8 mouse cellular contexts compared by ENCODE assay signal in genomic region chr5:135777796-135778470, GRCm38 (mm10). TPM values are rescaled to one million over a fixed set of nuclear protein-coding genes. Genes with fewer than 3 reads are reported as not detected.
DNase-seq lines count a peak whose midpoint lies in the region; ATAC-seq and TF ChIP-seq lines count a peak whose summit lies in the region.

Styxl1 (minus strand) TSS chr5:135778385.

- H3K27ac ChIP-seq in kidney, postnatal 0 days, result peak within 1 kb of the TSS; percentile 98
- H3K27ac ChIP-seq in embryonic facial prominence, embryonic 13.5 days, result peak within 1 kb of the TSS; percentile 92
- H3K27ac ChIP-seq in limb, embryonic 11.5 days (replicated peaks; ENCODE audit: low read depth, low read length), result peak within 1 kb of the TSS; percentile 74; the same call in 1 of the 2 replicates
- H3K27ac ChIP-seq in neural tube, embryonic 13.5 days (replicated peaks), result peak within 1 kb of the TSS; percentile 94

- WGBS in kidney, postnatal 0 days, result 2% methylated on average over 45 of the region's 45 CpGs
- WGBS in embryonic facial prominence, embryonic 13.5 days, result under 1% methylated on average over 45 of the region's 45 CpGs
- under 1% methylated on average over 45 of the region's 45 CpGs for WGBS in limb, embryonic 11.5 days
- WGBS in neural tube, embryonic 13.5 days, result under 1% methylated on average over 45 of the region's 45 CpGs

- no peaks in the 10 kb centered on the region for H3K9me3 ChIP-seq in kidney, postnatal 0 days (replicated peaks; ENCODE audit: low read length)
- H3K9me3 ChIP-seq in embryonic facial prominence, embryonic 13.5 days, result no peaks in the 10 kb centered on the region
- H3K9me3 ChIP-seq in limb, embryonic 11.5 days (ENCODE audit: control insufficient read depth, low read length), result no peaks in the 10 kb centered on the region
- H3K9me3 ChIP-seq in neural tube, embryonic 13.5 days, result no peaks in the 10 kb centered on the region

- DNase-seq in kidney, postnatal 0 days (ENCODE audit: low spot score), result peak; percentile 53
- no peak for DNase-seq in kidney, adult 11 months
- DNase-seq in MN1 (ENCODE audit: low spot score), result peak; percentile 75
- no peak for DNase-seq in limb, embryonic 11.5 days (ENCODE audit: low spot score)
- DNase-seq in left cerebral cortex, postnatal 36 days (ENCODE audit: low spot score in 2 of 2), result no peak
- no peak for DNase-seq in cerebellum, postnatal 36 days

- no peaks in the 10 kb centered on the region for H3K27me3 ChIP-seq in kidney, postnatal 0 days (ENCODE audit: insufficient read depth, low read length)
- H3K27me3 ChIP-seq in embryonic facial prominence, embryonic 13.5 days, result no peaks in the 10 kb centered on the region
- H3K27me3 ChIP-seq in limb, embryonic 11.5 days (ENCODE audit: control insufficient read depth, insufficient read depth, low read length), result no peaks in the 10 kb centered on the region
- no peaks in the 10 kb centered on the region for H3K27me3 ChIP-seq in neural tube, embryonic 13.5 days

- intact Hi-C loops in left cerebral cortex, postnatal 36 days (cut with DNase I), result loop anchor here (5.0 kb wide), 1 partner anchor 146 kb away; the partner anchor contains the start of gene Rhbdd2

- TF ChIP-seq CTCF in kidney, postnatal 0 days (IDR thresholded peaks at IDR 0.05; ENCODE audit: low read depth), result no peak

- peak within 1 kb of the TSS; percentile 86 for H3K9ac ChIP-seq in kidney, postnatal 0 days (ENCODE audit: low read depth, low read length)
- H3K9ac ChIP-seq in embryonic facial prominence, embryonic 13.5 days, result peak within 1 kb of the TSS; percentile 92
- H3K9ac ChIP-seq in limb, embryonic 11.5 days (ENCODE audit: low read length), result peak within 1 kb of the TSS; percentile 88
- H3K9ac ChIP-seq in neural tube, embryonic 13.5 days, result peak within 1 kb of the TSS; percentile 95

- peaks cover 14% of the 10 kb centered on the region; the same call in 1 of the 2 replicates for H3K4me1 ChIP-seq in kidney, postnatal 0 days (replicated peaks; ENCODE audit: insufficient read depth, low read length)
- peaks cover 24% of the 10 kb centered on the region for H3K4me1 ChIP-seq in embryonic facial prominence, embryonic 13.5 days
- H3K4me1 ChIP-seq in limb, embryonic 11.5 days (ENCODE audit: control insufficient read depth, insufficient read depth, low read length), result peaks cover 6% of the 10 kb centered on the region; the same call in 1 of the 2 replicates
- peaks cover 34% of the 10 kb centered on the region for H3K4me1 ChIP-seq in neural tube, embryonic 13.5 days (replicated peaks)

- H3K4me3 ChIP-seq in kidney, postnatal 0 days (replicated peaks; ENCODE audit: low read depth, low read length), result peak within 1 kb of the TSS; percentile 82
- peak within 1 kb of the TSS; percentile 89 for H3K4me3 ChIP-seq in embryonic facial prominence, embryonic 13.5 days
- H3K4me3 ChIP-seq in limb, embryonic 11.5 days (ENCODE audit: low read depth, low read length), result peak within 1 kb of the TSS; percentile 83
- peak within 1 kb of the TSS; percentile 64 for H3K4me3 ChIP-seq in neural tube, embryonic 13.5 days

- ATAC-seq in kidney, postnatal 0 days (replicated peaks; ENCODE audit: low FRiP score, low read depth), result peak; percentile 92
- peak; percentile 1; the same call in 1 of the 2 replicates for ATAC-seq in embryonic facial prominence, embryonic 13.5 days (ENCODE audit: insufficient number of reproducible peaks, insufficient read depth, low FRiP score, low TSS enrichment, low read depth)
- ATAC-seq in limb, embryonic 11.5 days (ENCODE audit: insufficient number of reproducible peaks, low FRiP score, low TSS enrichment, low read depth), result peak; percentile 93
- ATAC-seq in neural tube, embryonic 13.5 days (ENCODE audit: low read depth), result peak; percentile 94

- 0 out of 2 replicates have a peak, but pooled peaks cover 7% of the 10 kb centered on the region for H3K36me3 ChIP-seq in kidney, postnatal 0 days (ENCODE audit: insufficient read depth, low read length)
- H3K36me3 ChIP-seq in embryonic facial prominence, embryonic 13.5 days, result peaks cover 14% of the 10 kb centered on the region
- H3K36me3 ChIP-seq in limb, embryonic 11.5 days (ENCODE audit: control insufficient read depth, insufficient read depth, low read length), result peaks cover 4% of the 10 kb centered on the region
- H3K36me3 ChIP-seq in neural tube, embryonic 13.5 days, result peaks cover 13% of the 10 kb centered on the region

- H3K4me2 ChIP-seq in kidney, postnatal 0 days (ENCODE audit: low read length), result peak within 1 kb of the TSS; percentile 82
- peak within 1 kb of the TSS; percentile 85 for H3K4me2 ChIP-seq in embryonic facial prominence, embryonic 13.5 days
- peak within 1 kb of the TSS; percentile 82 for H3K4me2 ChIP-seq in limb, embryonic 11.5 days (ENCODE audit: low read depth, severe bottlenecking)
- H3K4me2 ChIP-seq in neural tube, embryonic 13.5 days, result peak within 1 kb of the TSS; percentile 88

RNA-seq across cellular contexts. Expression of gene Styxl1, which starts in this region (rescaled TPM):
- 0.53 and 0.54 TPM in 2 replicates for polyA plus RNA-seq in kidney, postnatal 0 days (2015; fragmentation: Nextera tagmentation; extraction: Ambion mirVana)
- polyA plus RNA-seq in embryonic facial prominence, embryonic 13.5 days (2015; fragmentation: Nextera tagmentation; extraction: Ambion mirVana), result 0.31 TPM in 1 of 2 replicates, not detected in the other
- polyA plus RNA-seq in limb, embryonic 11.5 days (2014; fragmentation: Nextera tagmentation; extraction: Ambion mirVana), result 0.40 TPM in 1 of 2 replicates, not detected in the other
- 0.68 TPM in 1 of 2 replicates, not detected in the other for polyA plus RNA-seq in neural tube, embryonic 13.5 days (2015; fragmentation: Nextera tagmentation; extraction: Ambion mirVana)
- not detected for total RNA-seq in left cerebral cortex, postnatal 36 days (2021)

Comparison
In these comparisons a context has a peak if more than half of its experiments do, and no peak if none do; other contexts are left out.
1. Peak in DNase-seq, ATAC-seq, H3K4me3 ChIP-seq, H3K27ac ChIP-seq, H3K9ac ChIP-seq and H3K4me2 ChIP-seq in kidney, postnatal 0 days; RNA of the gene not detected or under 1 TPM.
2. Peak in ATAC-seq, H3K4me3 ChIP-seq, H3K27ac ChIP-seq, H3K9ac ChIP-seq and H3K4me2 ChIP-seq in embryonic facial prominence, embryonic 13.5 days; RNA of the gene not detected or under 1 TPM.
3. Peak in ATAC-seq, H3K4me3 ChIP-seq, H3K27ac ChIP-seq, H3K9ac ChIP-seq and H3K4me2 ChIP-seq in limb, embryonic 11.5 days; RNA of the gene not detected or under 1 TPM.
4. Peak in ATAC-seq, H3K4me3 ChIP-seq, H3K27ac ChIP-seq, H3K9ac ChIP-seq and H3K4me2 ChIP-seq in neural tube, embryonic 13.5 days; RNA of the gene not detected or under 1 TPM.
5. ATAC-seq: peak in every context shown above with its lines; median percentile 94 in neural tube, embryonic 13.5 days; 93 in limb, embryonic 11.5 days; 92 in kidney, postnatal 0 days; 1 in embryonic facial prominence, embryonic 13.5 days.